Mouse (Mus musculus): Measurements from ENCODE around the gene Eif2b4.

GRCm38 (mm10) chr5:31241522-31242034 is 48.3 kb upstream of the Eif2b4 start:
- TF ChIP-seq CTCF (conservative IDR thresholded peaks at IDR 0.05; ENCODE audit: low read length) (no peak), NANOG (IDR thresholded peaks at IDR 0.05; ENCODE audit: borderline replicate concordance, low read length) (no peak)
